Mouse (Mus musculus) lung, postnatal 0 days (tissue): Measurements from ENCODE around the gene Med29.

ENCODE experiments used
- CTCF ChIP-seq: IDR thresholded peaks from 2 replicates; pipeline ENCODE4 v1.5.1; 2016; ENCODE audit warnings: antibody characterized with exemption, mild to moderate bottlenecking
- EP300 ChIP-seq: IDR thresholded peaks from 2 replicates; pipeline ENCODE4 v1.6.1; 2016; ENCODE audit warnings: antibody characterized with exemption, mild to moderate bottlenecking, control low read depth

DNA sequence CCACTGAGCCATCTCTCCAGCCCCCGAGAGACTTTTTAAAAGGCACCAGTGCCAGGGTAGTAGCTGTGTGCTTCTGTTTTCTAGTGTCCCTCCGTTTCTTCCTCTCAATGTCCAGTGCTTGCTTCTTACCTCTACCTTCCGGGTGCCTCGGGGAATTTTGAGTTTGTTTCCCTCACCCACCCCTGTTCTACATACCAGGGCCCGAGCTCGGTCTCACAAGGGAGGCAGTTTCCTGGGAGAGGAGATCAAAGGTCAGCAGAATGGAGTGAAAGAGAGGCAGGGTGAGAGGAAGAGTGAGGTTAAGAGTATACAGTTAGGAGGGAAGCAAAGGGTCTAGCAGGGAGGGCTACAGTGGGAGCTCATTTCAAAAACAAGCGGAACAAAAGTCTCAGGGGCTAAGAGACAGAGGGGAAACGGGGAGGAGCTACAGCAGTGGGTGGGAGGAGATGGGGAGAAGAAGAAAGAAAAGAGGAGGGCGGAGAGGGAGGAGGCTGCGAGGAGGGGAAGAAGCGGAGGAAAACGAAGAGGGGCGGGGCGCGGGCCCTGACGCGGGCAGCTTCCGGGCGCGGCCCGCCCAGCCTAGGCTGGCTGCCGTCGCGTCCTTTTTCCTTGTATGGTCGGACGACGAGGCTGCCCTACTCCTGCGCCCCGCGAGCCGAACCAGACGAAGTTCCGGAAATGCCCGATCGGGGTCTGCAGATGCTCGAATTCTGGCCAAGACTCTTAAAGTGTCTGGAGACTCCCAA, 17.2 kb downstream of the Med29 start:
- TF ChIP-seq CTCF = no peak
- TF ChIP-seq EP300 = no peak; the same call in 1 of the 2 replicates
